Mouse (Mus musculus) G1E (cell line): ENCODE measurements around the gene Adamts4. TPM values are rescaled to one million over a fixed set of nuclear protein-coding genes. Genes with fewer than 3 reads are reported as not detected.

Source experiments
- ATAC-seq: 2 replicates; pipeline ENCODE4 v1.8.0; 2016; ENCODE audit warnings: mild to moderate bottlenecking; ENCODE audit not compliant: insufficient number of reproducible peaks, poor library complexity, low FRiP score, severe bottlenecking; ENCODE audit errors: extremely low read depth
- DNase-seq: peaks from one replicate; pipeline ENCODE4 v3.0.0; 2012; ENCODE audit warnings: low spot score
- H3K27me3 ChIP-seq: 2 replicates; pipeline ENCODE4 v1.6.1; 2012; ENCODE audit warnings: mild to moderate bottlenecking, low read length, inconsistent platforms; ENCODE audit not compliant: insufficient read depth
- H3K36me3 ChIP-seq: replicated peaks from 2 replicates; pipeline ENCODE3; 2012; ENCODE audit warnings: mild to moderate bottlenecking, inconsistent platforms
- H3K4me1 ChIP-seq: 2 replicates; pipeline ENCODE4 v1.6.1; 2012; ENCODE audit warnings: low read depth, low read length, inconsistent platforms, mixed read lengths; ENCODE audit not compliant: insufficient read depth
- H3K4me3 ChIP-seq: 2 replicates; pipeline ENCODE4 v1.5.1; 2012; ENCODE audit warnings: low read depth, mild to moderate bottlenecking, inconsistent platforms, low read length, moderate library complexity, mixed read lengths
- H3K9me3 ChIP-seq: replicated peaks from 2 replicates; pipeline ENCODE4 v1.6.1; 2012; ENCODE audit warnings: inconsistent platforms
- CTCF ChIP-seq: IDR thresholded peaks from 2 replicates; pipeline ENCODE4 v1.5.1; 2012; ENCODE audit warnings: low read depth, low read length, inconsistent platforms, mixed read lengths
- GATA1 ChIP-seq: IDR thresholded peaks from 2 replicates; pipeline ENCODE4 v1.6.1; 2012; ENCODE audit warnings: borderline replicate concordance, low read length, inconsistent platforms, mixed read lengths
- GATA2 ChIP-seq: IDR thresholded peaks from 2 replicates; pipeline ENCODE4 v1.6.1; 2012; ENCODE audit warnings: low read depth, low read length, inconsistent platforms, borderline replicate concordance
- POLR2AphosphoS5 ChIP-seq: IDR thresholded peaks from 2 replicates; pipeline ENCODE4 v1.6.1; 2012; ENCODE audit warnings: low read depth, low read length, inconsistent platforms; ENCODE audit not compliant: insufficient replicate concordance
- TAL1 ChIP-seq: conservative IDR thresholded peaks from 2 replicates; pipeline ENCODE4 v1.6.1; 2012; ENCODE audit warnings: low read depth, low read length, inconsistent platforms, mixed read lengths
- polyA plus RNA-seq: library from polyadenylated mRNA; stranded (reverse); fragments of >175 nt; gene quantifications from 2 replicates; pipeline ENCODE4 v1.2.3, GENCODE M21; 2012
- total RNA-seq, 2 experiments: library from RNA; stranded (forward) in 1 of 2; stranded (reverse) in 1 of 2; fragments of 200-1000 nt in 1 of 2; fragments of >200 nt in 1 of 2; fragmentation: Nextera tagmentation in 1 of 2; gene quantifications; 2 replicates each; pipeline ENCODE4 v1.2.3; 2014 to 2017

Adamts4 gene
- total and polyA plus RNA-seq, 3 experiments, result 0.16 to 0.60 (median 0.20) TPM

GRCm38 (mm10) chr1:171279721-171280120 is 29.5 kb downstream of the Adamts4 start:
- no peak for ATAC-seq
- DNase-seq, result no peak
- Histone ChIP-seq H3K36me3 (peaks cover 79% of the 10 kb centered on the region), H3K27me3 (no peaks in the 10 kb centered on the region), H3K4me3 (peak overlapping the region; percentile 76), H3K4me1 (peaks cover 75% of the 10 kb centered on the region), H3K9me3 (no peaks in the 10 kb centered on the region)
- no peak for TF ChIP-seq GATA1
- no peak for TF ChIP-seq POLR2AphosphoS5
- TF ChIP-seq CTCF, result no peak
- TF ChIP-seq TAL1, result no peak
- no peak for TF ChIP-seq GATA2

GRCm38 (mm10) chr1:171280250-171280915 is 30.2 kb downstream of the Adamts4 start:
- H3K36me3 ChIP-seq, result peaks cover 79% of the 10 kb centered on the region
- no peaks in the 10 kb centered on the region for H3K27me3 ChIP-seq
- H3K4me3 ChIP-seq, result peak overlapping the region; percentile 76
- H3K9me3 ChIP-seq, result no peaks in the 10 kb centered on the region
- peak; percentile 55 for DNase-seq
- peak; percentile 5; the same call in 1 of the 2 replicates for ATAC-seq
- TF ChIP-seq CTCF (no peak), TAL1 (no peak), POLR2AphosphoS5 (no peak), GATA1 (no peak), GATA2 (no peak)
- H3K4me1 ChIP-seq, result peaks cover 77% of the 10 kb centered on the region

GRCm38 (mm10) chr1:171280916-171281527 is 30.8 kb downstream of the Adamts4 start, which contains the start of gene Ppox:
Gene Ppox (minus strand): TSS chr1:171281186.
- Histone ChIP-seq H3K36me3 (peaks cover 79% of the 10 kb centered on the region), H3K4me3 (peak within 1 kb of the TSS; percentile 76), H3K9me3 (no peaks in the 10 kb centered on the region), H3K4me1 (peaks cover 77% of the 10 kb centered on the region), H3K27me3 (no peaks in the 10 kb centered on the region)
- no peak for TF ChIP-seq GATA2
- no peak for TF ChIP-seq GATA1
- TF ChIP-seq TAL1, result peak; percentile 84
- TF ChIP-seq POLR2AphosphoS5, result no peak
- no peak for TF ChIP-seq CTCF
- ATAC-seq, result peak; percentile 88
- DNase-seq, result peak; percentile 96

GRCm38 (mm10) chr1:171281528-171281923 is 31.3 kb downstream of the Adamts4 start:
- H3K4me3 ChIP-seq, result peak overlapping the region; percentile 76
- no peaks in the 10 kb centered on the region for H3K9me3 ChIP-seq
- H3K4me1 ChIP-seq, result peaks cover 77% of the 10 kb centered on the region
- TF ChIP-seq GATA2, result no peak
- TF ChIP-seq CTCF, result peak; percentile 48
- H3K36me3 ChIP-seq, result peaks cover 79% of the 10 kb centered on the region
- ATAC-seq (0 out of 2 replicates have a peak, but pooled peaks have one; percentile 16), DNase-seq (peak; percentile 60)
- no peaks in the 10 kb centered on the region for H3K27me3 ChIP-seq

- no peak for TF ChIP-seq GATA2
- TF ChIP-seq POLR2AphosphoS5, result no peak
- TF ChIP-seq TAL1, result no peak
- Histone ChIP-seq H3K9me3 (no peaks in the 10 kb centered on the region), H3K4me1 (peaks cover 79% of the 10 kb centered on the region), H3K4me3 (peak overlapping the region; percentile 76; the same call in 1 of the 2 replicates), H3K27me3 (no peaks in the 10 kb centered on the region), H3K36me3 (peaks cover 75% of the 10 kb centered on the region)
- no peak for ATAC-seq
- DNase-seq, result no peak
Measured at GRCm38 (mm10) chr1:171282086-171282805, 32.0 kb downstream of the Adamts4 start.
